Mouse (Mus musculus) stomach, postnatal 0 days (tissue): Measurements from ENCODE around the gene Rps27l. TPM values are rescaled to one million over a fixed set of nuclear protein-coding genes. Genes with fewer than 3 reads are reported as not detected.

Experiments used
- ATAC-seq: fragments of 200-750 bp; cut with Nextera tagmentation; 2 replicates; pipeline ENCODE4 v1.8.0; 2017; ENCODE audit not compliant: low FRiP score, low TSS enrichment
- DNase-seq: peaks from one replicate; pipeline ENCODE4 v3.0.0-alpha.2; 2016; ENCODE audit warnings: low spot score
- H3K27ac ChIP-seq: fragments of 300-500 bp; sonication (generic); replicated peaks from 2 replicates; pipeline ENCODE4 v1.5.1; 2014; ENCODE audit warnings: mild to moderate bottlenecking, control low read depth
- H3K27me3 ChIP-seq: fragments of 300-500 bp; sonication (generic); 2 replicates; pipeline ENCODE4 v1.6.1; 2014; ENCODE audit warnings: low read length; ENCODE audit not compliant: control insufficient read depth, insufficient read depth
- H3K36me3 ChIP-seq: fragments of 300-500 bp; sonication (generic); 2 replicates; pipeline ENCODE4 v1.6.1; 2014; ENCODE audit warnings: low read length, mixed read lengths; ENCODE audit not compliant: control insufficient read depth, insufficient read depth
- H3K4me1 ChIP-seq: fragments of 300-500 bp; sonication (generic); replicated peaks from 2 replicates; pipeline ENCODE4 v1.6.1; 2014; ENCODE audit warnings: antibody characterized with exemption; ENCODE audit not compliant: control insufficient read depth, insufficient read depth
- H3K4me2 ChIP-seq: fragments of 300-500 bp; sonication (generic); replicated peaks from 2 replicates; pipeline ENCODE4 v1.6.1; 2014; ENCODE audit warnings: low read depth, mild to moderate bottlenecking, control low read depth, moderate library complexity
- H3K4me3 ChIP-seq: fragments of 300-500 bp; sonication (generic); 2 replicates; pipeline ENCODE4 v1.5.1; 2014; ENCODE audit warnings: low read depth, low read length, control low read depth
- H3K9ac ChIP-seq: fragments of 300-500 bp; sonication (generic); 2 replicates; pipeline ENCODE4 v1.6.1; 2014; ENCODE audit warnings: mild to moderate bottlenecking, low read length, control low read depth, mixed read lengths
- H3K9me3 ChIP-seq: fragments of 300-500 bp; sonication (generic); 2 replicates; pipeline ENCODE4 v1.6.1; 2016; ENCODE audit warnings: low read length; ENCODE audit not compliant: control insufficient read depth
- CTCF ChIP-seq: IDR thresholded peaks from 2 replicates; pipeline ENCODE4 v1.5.1; 2016; ENCODE audit warnings: antibody characterized with exemption, low read depth, mild to moderate bottlenecking, moderate library complexity
- EP300 ChIP-seq: optimal IDR thresholded peaks from 2 replicates; pipeline ENCODE3; 2016; ENCODE audit warnings: antibody characterized with exemption
- WGBS: fragments of 180-500 bp; shearing (Covaris S2); extraction: QIAGEN DNeasy Blood & Tissue Kit; methylation state at CpG from one replicate; pipeline ENCODE4 v1.1.7; 2014; 5-methylcytosine and 5-hydroxymethylcytosine counted together
- polyA plus RNA-seq: library from polyadenylated mRNA; unstranded; fragments of >200 nt; fragmentation: Nextera tagmentation; extraction: Ambion mirVana; gene quantifications from 2 replicates; pipeline ENCODE4 v1.2.1, GENCODE M21; 2015

Rps27l gene
- 768 and 843 TPM in 2 replicates for polyA plus RNA-seq

DNA sequence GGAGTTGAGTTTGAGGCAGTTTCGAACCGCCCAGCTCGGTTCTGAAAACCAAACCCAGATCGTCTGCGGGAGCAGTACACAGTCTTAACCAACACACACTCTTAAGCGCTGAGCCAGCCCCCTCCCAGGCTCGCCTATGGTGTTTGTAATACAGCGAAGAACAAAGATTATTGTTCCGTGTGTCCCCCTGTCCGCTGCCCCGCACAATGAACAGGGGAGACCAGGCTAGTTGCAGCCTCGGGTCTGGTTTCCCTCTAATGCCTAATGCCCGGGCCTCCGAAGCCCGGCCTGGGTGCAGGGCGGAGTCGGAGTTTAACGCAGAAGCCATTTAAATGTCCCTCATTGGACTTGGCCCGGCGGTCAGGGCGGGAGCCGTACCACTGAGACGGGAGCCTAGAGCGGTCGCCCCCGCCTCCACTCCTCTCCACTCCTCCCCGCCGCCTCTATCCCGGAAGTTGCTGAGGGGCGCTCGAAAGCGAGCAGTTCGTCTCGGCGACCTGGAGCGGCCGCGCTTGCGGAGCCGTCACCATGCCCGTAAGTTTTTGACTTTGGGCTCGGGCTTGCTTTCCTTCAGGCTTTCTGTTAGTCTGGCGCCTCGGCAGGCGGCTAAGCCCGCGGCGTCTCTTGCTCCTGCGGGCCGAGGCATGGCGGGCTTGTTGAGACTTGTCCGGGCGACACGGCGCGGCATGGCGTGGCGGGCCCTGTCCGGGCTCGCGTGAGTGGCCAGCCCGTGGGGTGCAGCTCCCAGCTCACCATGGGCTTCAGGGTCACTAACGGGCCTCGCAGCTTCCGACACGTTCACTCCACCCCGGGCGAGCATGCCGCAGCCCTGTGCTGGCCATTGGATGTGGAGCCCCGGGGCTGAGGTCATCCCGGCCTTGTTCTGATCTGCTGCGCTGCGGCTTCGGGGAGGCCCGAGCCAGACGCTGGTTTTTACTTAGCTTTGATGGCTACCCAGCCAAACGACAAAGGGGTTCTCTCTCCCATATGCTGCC, at the start of gene Rps27l:
Rps27l (plus strand) TSS at position 440 of the 995 bp plus-strand sequence.
- no peaks in the 10 kb centered on the region for H3K27me3 ChIP-seq
- H3K4me3 ChIP-seq: peak within 1 kb of the TSS; percentile 95
- DNase-seq: peak; percentile 98
- TF ChIP-seq EP300 (peak; percentile 63), CTCF (no peak)
- peak within 1 kb of the TSS; percentile 97 for H3K27ac ChIP-seq
- under 1% methylated on average over 77 of the region's 77 CpGs for WGBS
- no peaks in the 10 kb centered on the region for H3K36me3 ChIP-seq
- peak; percentile 99 for ATAC-seq
- H3K9ac ChIP-seq: peak within 1 kb of the TSS; percentile 93
- H3K4me1 ChIP-seq: no peaks in the 10 kb centered on the region
- peak within 1 kb of the TSS; percentile 80 for H3K4me2 ChIP-seq
- no peaks in the 10 kb centered on the region for H3K9me3 ChIP-seq

- Histone ChIP-seq H3K27me3 (no peaks in the 10 kb centered on the region), H3K4me2 (no peak overlapping the region), H3K36me3 (no peaks in the 10 kb centered on the region), H3K27ac (no peak overlapping the region), H3K9me3 (no peaks in the 10 kb centered on the region), H3K4me1 (0 out of 2 replicates have a peak, but pooled peaks cover 3% of the 10 kb centered on the region), H3K9ac (no peak overlapping the region), H3K4me3 (no peak overlapping the region)
- no peak for ATAC-seq
- WGBS: 74% methylated on average over 6 of the region's 6 CpGs
- TF ChIP-seq EP300 (no peak), CTCF (no peak)
- DNase-seq: no peak
These were observed 48.9 kb upstream of the Rps27l start for GRCm38 (mm10) chr9:66896951-66897350.

- Histone ChIP-seq H3K27me3 (no peaks in the 10 kb centered on the region), H3K4me3 (no peak overlapping the region), H3K4me1 (0 out of 2 replicates have a peak, but pooled peaks cover 3% of the 10 kb centered on the region), H3K4me2 (no peak overlapping the region), H3K36me3 (no peaks in the 10 kb centered on the region), H3K9ac (no peak overlapping the region), H3K9me3 (no peaks in the 10 kb centered on the region), H3K27ac (no peak overlapping the region)
- ATAC-seq (no peak), DNase-seq (no peak)
- WGBS: 57% methylated on average over 6 of the region's 6 CpGs
- TF ChIP-seq EP300 (no peak), CTCF (no peak)
These were observed 48.0 kb upstream of the Rps27l start for GRCm38 (mm10) chr9:66897851-66898250.

- Histone ChIP-seq H3K9ac (no peak overlapping the region), H3K9me3 (no peaks in the 10 kb centered on the region), H3K36me3 (no peaks in the 10 kb centered on the region), H3K4me1 (0 out of 2 replicates have a peak, but pooled peaks cover 3% of the 10 kb centered on the region), H3K4me3 (no peak overlapping the region), H3K27me3 (no peaks in the 10 kb centered on the region), H3K27ac (no peak overlapping the region), H3K4me2 (no peak overlapping the region)
- ATAC-seq (no peak), DNase-seq (no peak)
- TF ChIP-seq EP300: no peak
- no peak for TF ChIP-seq CTCF
- WGBS: 38% methylated on average over 2 of the region's 2 CpGs
These were observed 46.8 kb upstream of the Rps27l start for GRCm38 (mm10) chr9:66899072-66899471.

DNA sequence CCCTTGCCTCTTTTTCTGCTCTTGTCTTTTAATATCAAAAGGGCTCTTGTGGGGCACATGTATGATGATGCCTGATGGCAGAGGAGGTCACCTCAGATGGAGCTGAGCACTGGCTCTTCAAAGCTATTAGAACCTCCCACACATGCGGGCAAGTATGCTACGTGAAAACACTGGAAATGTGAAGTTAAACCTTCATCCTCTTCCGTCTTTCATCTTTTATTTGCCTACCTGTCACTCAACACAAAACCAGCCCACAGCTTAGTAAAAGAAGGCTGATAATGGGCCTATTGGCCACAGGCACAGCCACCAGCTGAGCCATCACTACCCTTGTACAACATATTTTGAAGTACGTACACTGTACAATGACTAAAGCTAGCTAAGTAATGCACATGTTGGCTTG, 46.4 kb upstream of the Rps27l start:
- Histone ChIP-seq H3K9ac (no peak overlapping the region), H3K27ac (no peak overlapping the region), H3K4me3 (no peak overlapping the region), H3K27me3 (no peaks in the 10 kb centered on the region), H3K36me3 (no peaks in the 10 kb centered on the region), H3K4me2 (no peak overlapping the region), H3K4me1 (0 out of 2 replicates have a peak, but pooled peaks cover 3% of the 10 kb centered on the region), H3K9me3 (no peaks in the 10 kb centered on the region)
- 60% methylated on average over 4 of the region's 4 CpGs for WGBS
- TF ChIP-seq CTCF (no peak), EP300 (no peak)
- no peak for ATAC-seq
- no peak for DNase-seq

DNA sequence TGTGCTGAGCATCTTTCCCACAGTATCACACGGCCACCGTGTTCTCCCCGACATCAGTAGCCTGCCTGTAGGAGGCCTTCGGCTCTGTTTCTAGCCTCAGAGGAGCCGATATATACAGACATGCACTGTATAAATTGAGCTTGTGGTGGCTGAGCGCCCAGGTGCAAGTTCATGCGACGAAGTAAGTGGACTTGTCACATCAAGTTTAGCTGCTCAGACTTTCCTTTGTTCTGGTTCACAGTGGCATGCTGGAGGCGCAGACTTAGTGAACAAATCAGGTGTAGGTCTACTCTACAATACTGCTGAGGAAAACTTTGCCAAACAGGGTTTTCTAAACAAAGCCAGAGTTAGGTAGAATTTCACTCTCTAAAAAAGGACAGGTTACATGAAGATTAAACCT, 39.9 kb upstream of the Rps27l start:
- H3K27me3 ChIP-seq: no peaks in the 10 kb centered on the region
- H3K4me1 ChIP-seq: no peaks in the 10 kb centered on the region
- ATAC-seq (no peak), DNase-seq (no peak)
- no peak overlapping the region for H3K9ac ChIP-seq
- H3K4me3 ChIP-seq: no peak overlapping the region
- H3K9me3 ChIP-seq: no peaks in the 10 kb centered on the region
- no peak overlapping the region for H3K4me2 ChIP-seq
- 50% methylated on average over 9 of the region's 9 CpGs for WGBS
- TF ChIP-seq CTCF (no peak), EP300 (no peak)
- no peaks in the 10 kb centered on the region for H3K36me3 ChIP-seq
- H3K27ac ChIP-seq: 0 out of 2 replicates have a peak overlapping the region, but pooled peaks have one; percentile 25
